Mouse (Mus musculus) cortical plate, adult 2 months (tissue): ENCODE results near the gene Kank4.
"Not testable (repeated sequence)": the region's sequence is repeated elsewhere in the genome, so short reads cannot be mapped to it uniquely, and the experiment has no call there.

ENCODE experiments used
- CTCF ChIP-seq: fragments of 200-500 bp; IDR thresholded peaks from 2 replicates; pipeline ENCODE4 v1.5.1; 2011; ENCODE audit warnings: mild to moderate bottlenecking, control low read depth, low read length; ENCODE audit not compliant: insufficient read depth; ENCODE audit errors: extremely low read depth
- POLR2A ChIP-seq: fragments of 200-500 bp; IDR thresholded peaks from 2 replicates; pipeline ENCODE4 v1.6.1; 2011; ENCODE audit warnings: mild to moderate bottlenecking, low read length, control low read depth; ENCODE audit not compliant: insufficient read depth; ENCODE audit errors: extremely low read depth

DNA sequence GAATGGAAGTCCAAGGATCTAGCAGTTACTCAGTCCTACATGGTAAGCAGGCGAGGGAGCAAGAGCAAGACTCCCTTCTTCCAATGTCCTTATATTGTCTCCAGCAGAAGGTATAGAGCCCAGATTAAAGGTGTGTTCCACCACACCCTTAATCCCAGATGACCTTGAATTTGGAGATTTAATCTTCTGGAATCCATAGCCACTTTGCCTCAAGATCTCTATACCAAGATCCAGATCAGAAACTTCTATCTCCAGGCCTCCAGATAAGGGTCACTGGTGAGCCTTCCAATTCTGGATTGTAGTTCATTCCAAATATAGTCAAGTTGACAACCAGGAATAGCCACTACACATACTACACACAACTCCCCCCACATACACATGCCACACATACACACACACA, 6.4 kb upstream of the Kank4 start, which contains the start of gene I0C0044D17Rik:
- TF ChIP-seq CTCF, POLR2A: not testable (repeated sequence)
